Mouse (Mus musculus): ENCODE measurements around the gene 4930556J24Rik.
"Not testable (repeated sequence)": the region's sequence is repeated elsewhere in the genome, so short reads cannot be mapped to it uniquely, and the experiment has no call there.

The 4930556J24Rik gene

GRCm38 (mm10) chr11:3976678-3977077 is at the start of gene 4930556J24Rik:
TSS of gene 4930556J24Rik (minus strand) at chr11:3976778.
- no peak for DNase-seq (ENCODE audit: low spot score)

DNA sequence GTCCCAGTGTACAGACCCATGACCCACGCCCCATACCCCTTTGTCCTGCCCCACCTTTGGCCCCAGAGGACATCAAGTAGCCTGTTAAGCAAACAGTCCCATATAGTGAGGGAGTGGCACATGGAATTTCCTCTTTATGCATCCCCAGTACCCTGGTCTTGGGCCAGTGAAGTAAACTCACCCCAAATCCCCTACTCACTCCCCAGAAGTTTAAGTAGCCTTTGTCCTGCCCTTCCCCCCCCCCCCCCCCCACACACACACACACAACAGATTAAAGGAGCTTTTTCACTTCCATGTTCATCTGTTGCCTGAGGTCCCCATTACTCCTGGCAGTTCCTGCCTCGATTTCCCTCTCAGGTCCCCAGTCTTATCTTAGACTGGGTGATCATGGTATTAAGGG is 46.7 kb upstream of the 4930556J24Rik start:
- DNase-seq (ENCODE audit: low spot score) = no peak

DNA sequence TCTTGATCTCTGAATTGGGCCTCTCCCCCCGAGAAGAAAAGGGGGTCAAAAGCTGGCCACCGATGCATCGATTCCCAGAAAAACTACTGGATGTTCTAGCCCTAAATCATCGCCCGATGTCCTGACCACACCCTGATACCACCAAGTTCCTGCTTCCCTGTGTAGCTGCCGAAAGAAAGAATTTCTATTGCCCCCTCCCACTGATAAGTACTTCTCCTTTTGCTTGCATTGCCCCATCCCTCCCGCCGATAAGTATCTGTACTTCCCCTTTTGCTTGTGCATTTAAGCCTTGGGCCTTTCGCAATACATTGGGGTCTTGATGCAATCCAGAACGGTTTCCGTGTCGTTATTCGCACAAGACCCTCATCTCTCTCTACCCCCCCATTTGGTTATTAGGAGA is 45.5 kb upstream of the 4930556J24Rik start:
- DNase-seq (ENCODE audit: low spot score) = not testable (repeated sequence)

DNA sequence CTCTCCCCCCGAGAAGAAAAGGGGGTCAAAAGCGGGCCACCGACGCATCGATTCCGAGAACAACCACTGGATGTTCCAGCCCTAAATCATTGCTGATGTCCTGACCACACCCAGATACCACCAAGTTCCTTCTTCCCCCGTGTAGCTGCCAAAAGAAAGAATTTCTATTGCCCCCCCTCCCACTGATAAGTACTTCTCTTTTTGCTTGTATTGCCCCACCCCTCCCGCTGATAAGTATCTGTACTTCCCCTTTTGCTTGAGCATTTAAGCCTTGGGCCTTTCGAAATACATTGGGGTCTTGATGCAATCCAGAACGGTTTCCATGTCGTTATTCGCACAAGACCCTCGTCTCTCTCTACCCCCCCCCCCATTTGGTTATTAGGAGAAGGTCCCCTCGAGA is 39.2 kb upstream of the 4930556J24Rik start:
- DNase-seq (ENCODE audit: low spot score) = not testable (repeated sequence)

GRCm38 (mm10) chr11:4012616-4013015 is 36.0 kb upstream of the 4930556J24Rik start:
- no peak for DNase-seq (ENCODE audit: low spot score)

GRCm38 (mm10) chr11:4006462-4006861 is 29.9 kb upstream of the 4930556J24Rik start:
- no peak for DNase-seq (ENCODE audit: low spot score)

DNA sequence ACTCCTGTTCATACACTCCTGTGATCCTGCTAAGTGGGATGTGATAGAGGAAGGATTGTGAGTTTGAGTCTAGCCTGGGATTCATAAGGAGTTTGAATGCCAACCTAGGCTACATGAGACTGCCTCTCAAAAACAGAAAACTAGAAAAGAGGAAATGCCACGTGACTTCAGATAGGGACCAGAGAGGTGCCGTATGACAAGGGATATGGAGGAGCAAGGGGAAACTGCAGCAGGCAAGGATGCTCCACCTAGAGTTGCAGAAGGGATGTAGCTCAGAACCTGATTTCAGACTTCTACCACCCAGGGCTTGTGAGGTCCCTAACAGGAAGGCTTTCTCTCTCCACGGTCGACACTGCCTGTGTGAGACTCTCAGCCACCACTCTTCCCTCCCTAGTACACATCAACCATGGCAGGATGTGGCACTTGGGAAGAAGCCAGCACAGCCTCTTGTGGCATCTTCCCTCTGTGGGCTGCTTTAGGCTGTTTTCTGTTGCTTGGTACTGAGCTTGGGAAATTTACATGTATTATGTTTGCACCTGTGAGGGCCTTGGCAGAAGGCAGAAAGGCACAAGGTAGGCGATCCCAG is 28.7 kb upstream of the 4930556J24Rik start:
- no peak for DNase-seq (ENCODE audit: low spot score)

- DNase-seq (ENCODE audit: low spot score) = peak; percentile 72
These were observed 25.0 kb upstream of the 4930556J24Rik start for GRCm38 (mm10) chr11:4001603-4002002.

DNA sequence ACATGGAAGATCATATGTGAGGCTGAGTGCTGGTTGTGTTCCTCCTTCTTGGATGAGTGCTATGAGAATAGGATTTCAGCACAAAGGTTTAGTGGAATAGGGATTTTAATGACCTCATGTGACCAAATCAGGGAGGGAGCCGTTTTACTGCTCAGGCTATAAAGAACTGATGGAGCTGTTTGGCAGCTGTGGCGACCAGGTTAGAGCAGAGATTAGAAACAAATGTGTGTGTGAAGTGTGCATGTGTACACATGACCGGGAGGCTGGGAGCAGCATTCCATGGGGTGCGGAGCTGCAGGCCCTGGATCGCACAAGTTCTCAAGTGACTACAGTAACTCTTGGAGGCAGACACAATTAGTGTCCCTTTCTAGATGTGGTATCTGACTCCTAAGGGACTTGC is 23.0 kb upstream of the 4930556J24Rik start:
- DNase-seq (ENCODE audit: low spot score) = no peak

DNA sequence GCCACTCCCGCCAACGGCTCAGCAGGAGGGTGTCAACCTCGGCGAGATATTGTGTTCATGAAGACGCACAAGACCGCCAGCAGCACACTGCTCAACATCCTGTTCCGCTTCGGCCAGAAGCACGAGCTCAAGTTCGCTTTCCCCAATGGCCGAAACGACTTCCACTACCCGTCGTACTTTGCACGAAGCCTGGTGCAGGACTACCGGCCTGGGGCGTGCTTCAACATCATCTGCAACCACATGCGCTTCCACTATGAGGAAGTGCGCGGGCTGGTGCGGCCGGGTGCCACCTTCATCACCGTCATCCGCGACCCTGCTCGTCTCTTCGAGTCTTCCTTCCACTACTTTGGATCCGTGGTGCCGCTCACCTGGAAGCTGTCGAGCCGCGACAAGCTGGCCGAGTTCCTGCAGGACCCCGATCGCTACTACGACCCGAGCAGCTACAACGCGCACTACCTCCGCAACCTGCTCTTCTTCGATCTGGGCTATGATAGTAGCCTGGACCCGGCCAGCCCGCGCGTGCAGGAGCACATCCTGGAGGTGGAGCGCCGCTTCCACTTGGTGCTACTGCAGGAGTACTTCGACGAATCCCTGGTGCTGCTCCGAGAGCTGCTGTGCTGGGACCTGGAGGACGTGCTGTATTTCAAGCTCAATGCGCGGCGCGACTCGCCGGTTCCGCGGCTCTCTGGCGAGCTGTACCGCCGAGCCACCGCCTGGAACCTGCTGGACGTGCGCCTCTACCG is 21.6 kb upstream of the 4930556J24Rik start:
- DNase-seq (ENCODE audit: low spot score) = no peak

DNA sequence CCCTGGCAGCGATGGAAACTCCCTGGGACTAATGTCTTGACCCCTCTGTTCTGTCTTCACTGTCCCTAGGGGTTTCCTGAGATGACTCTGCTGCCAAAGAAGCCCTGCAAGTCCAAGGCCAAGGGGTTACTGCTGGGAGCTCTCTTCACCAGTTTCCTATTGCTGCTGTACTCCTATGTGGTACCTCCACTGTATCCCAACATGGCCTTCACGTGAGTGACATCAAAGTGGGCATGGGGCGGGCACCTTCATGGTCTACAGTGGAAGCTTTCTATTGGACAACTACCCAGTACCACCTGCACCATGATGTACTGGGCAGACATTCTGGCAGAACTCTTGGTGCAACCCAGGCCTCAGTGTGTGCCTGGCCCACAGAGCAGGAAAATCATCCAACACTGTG is 20.3 kb upstream of the 4930556J24Rik start:
- DNase-seq (ENCODE audit: low spot score) = no peak

GRCm38 (mm10) chr11:3995511-3995910 is 18.9 kb upstream of the 4930556J24Rik start:
- peak; percentile 63 for DNase-seq (ENCODE audit: low spot score)

DNA sequence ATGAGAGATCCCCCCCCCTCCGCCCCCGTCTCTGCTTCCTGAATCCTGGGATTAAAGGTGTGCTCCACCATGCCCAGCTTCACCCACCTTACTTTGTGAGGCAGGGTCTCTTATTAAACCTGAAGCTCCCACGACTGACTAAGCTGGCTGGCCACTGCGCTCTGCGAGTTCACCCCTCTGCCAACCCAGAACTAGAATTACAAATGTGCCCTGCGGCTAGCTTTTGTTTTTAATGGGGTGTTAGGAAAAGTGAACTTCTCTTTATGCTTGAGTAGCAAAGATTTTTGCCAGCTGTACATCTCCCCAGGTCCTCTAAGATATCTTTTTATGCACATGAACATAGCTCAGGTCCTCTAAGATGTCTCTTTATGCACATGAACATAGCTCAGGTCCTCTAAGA is 17.3 kb upstream of the 4930556J24Rik start:
- no peak for DNase-seq (ENCODE audit: low spot score)

DNA sequence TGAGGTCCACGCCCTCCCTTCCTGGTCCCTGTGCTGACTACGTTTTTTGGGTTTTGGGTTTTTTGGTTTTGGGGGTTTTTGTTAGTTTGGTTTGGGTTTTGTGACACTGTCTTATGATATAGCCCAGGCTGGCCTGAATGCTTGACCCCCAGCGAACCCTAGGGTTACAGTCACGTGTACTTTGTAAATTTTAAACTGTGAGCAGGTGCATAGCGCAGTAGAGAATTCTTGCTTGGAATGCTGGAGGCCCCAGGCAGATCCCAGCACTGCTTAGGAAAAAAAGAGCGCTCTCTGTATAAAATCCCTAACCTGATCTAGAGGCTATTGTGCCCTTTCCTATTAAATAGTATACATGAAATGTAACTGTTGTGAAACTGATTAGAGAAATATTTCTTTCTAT is 16.6 kb upstream of the 4930556J24Rik start:
- no peak for DNase-seq (ENCODE audit: low spot score)

GRCm38 (mm10) chr11:3989748-3990147 is 13.2 kb upstream of the 4930556J24Rik start:
- DNase-seq (ENCODE audit: low spot score) = no peak

- no peak for DNase-seq (ENCODE audit: low spot score)
These were observed 7.5 kb upstream of the 4930556J24Rik start for GRCm38 (mm10) chr11:3983863-3984745.

DNA sequence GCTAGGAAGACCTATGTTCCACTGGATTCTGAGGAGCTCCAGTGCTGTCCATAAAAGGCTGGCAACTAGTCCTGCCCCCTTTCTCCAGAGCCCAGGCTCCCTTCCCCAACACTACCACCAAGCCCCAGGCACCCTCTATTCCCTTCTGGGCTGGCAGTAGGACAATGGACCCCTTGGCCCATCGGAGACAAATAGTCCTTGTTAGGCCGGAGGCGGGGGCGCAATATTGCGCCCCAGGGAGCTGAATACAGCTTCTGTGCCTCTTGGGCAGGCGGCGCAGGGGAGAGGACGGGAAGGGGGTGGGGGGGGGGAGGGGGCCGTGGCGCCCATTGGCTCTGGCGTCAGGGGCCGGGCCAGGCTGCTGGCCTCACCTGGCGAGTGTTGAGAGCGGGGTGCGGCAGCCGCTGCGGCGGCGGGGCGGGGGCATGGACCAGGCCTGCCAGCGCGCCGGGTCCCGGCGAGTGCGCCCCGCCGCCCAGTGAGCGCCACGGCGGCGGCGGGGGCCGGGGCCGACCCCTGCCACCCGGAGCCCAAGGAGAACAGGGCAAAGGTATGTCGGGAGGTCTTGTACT is 6.8 kb upstream of the 4930556J24Rik start, which contains the start of gene Gal3st1:
Gene Gal3st1, plus strand, starts transcription at position 346 of the 572 bp plus-strand sequence.
- DNase-seq (ENCODE audit: low spot score) = no peak

GRCm38 (mm10) chr11:3982275-3983209 is 6.0 kb upstream of the 4930556J24Rik start:
- DNase-seq (ENCODE audit: low spot score) = no peak

DNA sequence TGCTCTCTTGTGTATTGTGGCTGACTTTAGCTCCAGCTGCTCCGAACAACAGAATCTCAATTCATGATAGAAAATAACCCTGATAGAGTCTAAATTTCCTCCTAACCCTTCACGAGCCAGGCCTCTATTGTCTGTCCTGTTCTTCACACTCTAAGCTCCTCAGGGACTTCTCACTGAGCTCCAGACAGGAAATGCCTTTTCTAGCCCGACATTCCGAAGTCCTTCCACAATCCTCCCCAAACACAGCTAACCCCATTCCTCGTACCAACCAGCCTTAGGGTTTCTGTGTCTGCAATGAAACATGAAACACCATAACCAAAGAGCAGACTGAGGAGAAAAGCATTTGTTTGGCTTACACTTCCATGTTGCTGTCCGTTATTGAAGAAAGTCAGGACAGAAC is 5.0 kb upstream of the 4930556J24Rik start:
- DNase-seq (ENCODE audit: low spot score) = no peak

GRCm38 (mm10) chr11:3978421-3978820 is 1.8 kb upstream of the 4930556J24Rik start:
- DNase-seq (ENCODE audit: low spot score) = no peak

DNA sequence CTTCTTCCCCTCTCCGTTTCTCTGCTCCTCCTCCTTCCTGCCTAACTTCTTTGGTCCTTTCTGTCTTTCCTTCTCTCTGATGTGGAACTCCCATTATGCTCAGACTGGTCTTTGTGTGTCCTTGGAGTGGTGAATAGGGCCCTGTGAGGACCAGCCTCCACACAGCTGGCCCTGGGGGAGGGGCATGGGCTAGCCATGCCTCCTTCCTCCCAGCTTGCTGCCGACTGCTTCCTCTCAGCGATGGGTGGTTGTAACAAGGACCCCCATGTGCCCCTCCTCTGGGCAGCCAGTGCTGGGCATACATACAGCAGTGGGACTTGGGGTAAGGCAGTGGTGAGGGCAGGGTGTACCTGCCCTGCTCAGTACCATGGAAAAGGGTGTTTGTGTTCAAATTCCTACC is 2.3 kb downstream of the 4930556J24Rik start:
- DNase-seq (ENCODE audit: low spot score) = no peak
